Mouse (Mus musculus) liver, postnatal 0 days (tissue): ENCODE measurements around the gene Wfdc8. TPM values are rescaled to one million over a fixed set of nuclear protein-coding genes. Genes with fewer than 3 reads are reported as not detected.

ENCODE experiments used
- ATAC-seq: fragments of 200-750 bp; cut with Nextera tagmentation; 2 replicates; pipeline ENCODE4 v1.8.0; 2017; ENCODE audit warnings: mild to moderate bottlenecking, moderate library complexity
- DNase-seq: peaks from one replicate; pipeline ENCODE4 v3.0.0-alpha.2; 2016
- H3K27ac ChIP-seq: fragments of 300-500 bp; sonication (generic); 2 replicates; pipeline ENCODE4 v1.5.1; 2014; ENCODE audit warnings: antibody characterized with exemption, moderate library complexity, mild to moderate bottlenecking, low read depth
- H3K27me3 ChIP-seq: fragments of 300-500 bp; sonication (generic); 2 replicates; pipeline ENCODE4 v1.6.1; 2014; ENCODE audit warnings: low read length, control low read depth, mixed read lengths; ENCODE audit not compliant: insufficient read depth
- H3K36me3 ChIP-seq: fragments of 300-500 bp; sonication (generic); replicated peaks from 2 replicates; pipeline ENCODE4 v1.6.1; 2014; ENCODE audit warnings: mild to moderate bottlenecking, control low read depth, low read length, moderate library complexity, mixed read lengths; ENCODE audit not compliant: insufficient read depth
- H3K4me1 ChIP-seq: fragments of 300-500 bp; sonication (generic); 2 replicates; pipeline ENCODE4 v1.6.1; 2014; ENCODE audit warnings: antibody characterized with exemption, mild to moderate bottlenecking, control low read depth; ENCODE audit not compliant: insufficient read depth
- H3K4me2 ChIP-seq: fragments of 300-500 bp; sonication (generic); 2 replicates; pipeline ENCODE4 v1.6.1; 2014; ENCODE audit warnings: low read depth, mild to moderate bottlenecking, low read length, moderate library complexity, mixed read lengths
- H3K4me3 ChIP-seq: fragments of 300-500 bp; sonication (generic); 2 replicates; pipeline ENCODE4 v1.5.1; 2014; ENCODE audit warnings: low read depth, low read length
- H3K9ac ChIP-seq: fragments of 300-500 bp; sonication (generic); replicated peaks from 2 replicates; pipeline ENCODE4 v1.6.1; 2014; ENCODE audit warnings: mild to moderate bottlenecking, moderate library complexity
- H3K9me3 ChIP-seq: fragments of 300-500 bp; sonication (generic); 2 replicates; pipeline ENCODE4 v1.6.1; 2016; ENCODE audit warnings: mild to moderate bottlenecking, control low read depth, low read length, mixed read lengths
- CTCF ChIP-seq: sonication (generic); IDR thresholded peaks from 2 replicates; pipeline ENCODE4 v1.5.1; 2016; ENCODE audit warnings: antibody characterized with exemption, low read depth
- EP300 ChIP-seq: IDR thresholded peaks from 2 replicates; pipeline ENCODE4 v1.6.1; 2016; ENCODE audit warnings: antibody characterized with exemption, low read depth, mild to moderate bottlenecking
- WGBS: fragments of 180-500 bp; shearing (Covaris S2); extraction: QIAGEN DNeasy Blood & Tissue Kit; methylation state at CpG from one replicate; pipeline ENCODE4 v1.1.7; 2014; ENCODE audit not compliant: insufficient replicate concordance; 5-methylcytosine and 5-hydroxymethylcytosine counted together
- polyA plus RNA-seq: library from polyadenylated mRNA; unstranded; fragments of >200 nt; fragmentation: Nextera tagmentation; extraction: Ambion mirVana; gene quantifications from 2 replicates; pipeline ENCODE4 v1.2.1, GENCODE M21; 2015

Gene Wfdc8
- polyA plus RNA-seq, 1 experiment from 2014 or later: not detected

DNA sequence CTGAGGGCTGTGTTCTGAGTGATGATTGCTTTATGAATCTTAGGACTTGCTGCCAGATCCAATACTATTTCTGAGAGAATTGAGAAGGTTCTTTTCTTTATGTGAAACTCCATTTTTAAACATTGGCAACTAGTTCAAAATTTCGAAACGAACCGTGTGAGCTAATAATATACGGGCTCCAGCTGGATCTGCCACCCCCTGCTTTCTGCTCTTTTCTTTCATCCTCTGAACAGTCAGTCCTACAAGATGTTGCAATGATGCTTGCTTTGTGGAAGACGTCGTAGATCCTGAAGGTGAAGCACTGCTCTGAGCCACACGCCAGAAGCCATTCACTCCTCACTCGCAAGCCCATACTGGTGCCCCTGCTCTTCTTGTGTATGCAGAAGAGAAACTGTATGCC lies 55.0 kb downstream of the Wfdc8 start:
- H3K9ac ChIP-seq: no peak overlapping the region
- H3K27ac ChIP-seq: no peak overlapping the region
- ATAC-seq (no peak), DNase-seq (no peak)
- H3K9me3 ChIP-seq: no peaks in the 10 kb centered on the region
- H3K4me1 ChIP-seq: peaks cover 2% of the 10 kb centered on the region; the same call in 1 of the 2 replicates
- 70% methylated on average over 8 of the region's 8 CpGs for WGBS
- H3K27me3 ChIP-seq: peaks cover 22% of the 10 kb centered on the region
- H3K4me2 ChIP-seq: no peak overlapping the region
- no peak overlapping the region for H3K4me3 ChIP-seq
- H3K36me3 ChIP-seq: no peaks in the 10 kb centered on the region
- TF ChIP-seq EP300: no peak

DNA sequence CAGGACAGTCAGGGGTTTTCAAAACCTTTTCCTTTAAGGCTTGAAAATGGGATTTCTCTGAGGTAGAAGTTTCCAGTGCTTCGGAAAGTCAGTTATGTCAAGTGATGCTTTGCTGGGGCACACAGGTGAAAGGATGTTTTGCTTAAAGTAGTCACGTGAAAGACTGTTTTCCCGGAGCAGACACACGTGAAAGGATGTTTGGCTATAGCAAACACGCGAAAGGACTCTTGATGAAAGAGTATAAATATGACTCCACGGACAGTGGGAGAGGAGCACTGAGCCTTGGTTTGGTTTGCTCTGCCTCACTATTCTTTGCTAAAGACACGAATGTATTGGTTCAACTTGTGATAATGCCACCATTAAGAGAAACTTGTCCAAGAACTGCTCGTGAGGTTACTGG lies 61.9 kb downstream of the Wfdc8 start:
- no peak overlapping the region for H3K4me3 ChIP-seq
- 75% methylated on average over 9 of the region's 9 CpGs for WGBS
- H3K36me3 ChIP-seq: no peaks in the 10 kb centered on the region
- no peaks in the 10 kb centered on the region for H3K4me1 ChIP-seq
- no peaks in the 10 kb centered on the region for H3K9me3 ChIP-seq
- H3K9ac ChIP-seq: no peak overlapping the region
- DNase-seq: no peak
- H3K4me2 ChIP-seq: no peak overlapping the region
- ATAC-seq: no peak
- no peak overlapping the region for H3K27ac ChIP-seq
- no peak for TF ChIP-seq CTCF
- TF ChIP-seq EP300: no peak
- H3K27me3 ChIP-seq: no peaks in the 10 kb centered on the region

DNA sequence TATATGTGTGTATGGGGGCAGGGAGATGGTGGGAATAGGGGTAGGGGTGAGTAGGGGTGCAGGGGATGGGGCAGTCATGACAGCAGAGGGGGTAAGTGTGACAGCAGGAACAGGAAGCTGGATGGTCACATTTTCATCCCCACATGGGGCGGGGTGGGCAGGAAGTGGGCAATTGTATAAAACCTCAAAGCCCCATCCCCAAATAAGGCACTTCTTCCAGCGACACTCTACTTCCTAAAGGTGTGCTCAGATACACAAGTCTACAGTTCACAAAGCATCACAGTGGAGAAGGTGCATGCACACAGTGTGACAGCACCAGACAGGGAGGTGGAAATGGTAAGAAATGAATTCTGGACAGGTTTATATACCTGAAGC lies 62.5 kb downstream of the Wfdc8 start:
- DNase-seq: no peak
- Histone ChIP-seq H3K9ac (no peak overlapping the region), H3K4me1 (no peaks in the 10 kb centered on the region), H3K36me3 (no peaks in the 10 kb centered on the region), H3K4me3 (no peak overlapping the region), H3K4me2 (no peak overlapping the region), H3K9me3 (no peaks in the 10 kb centered on the region), H3K27me3 (no peaks in the 10 kb centered on the region), H3K27ac (no peak overlapping the region)
- no peak for TF ChIP-seq CTCF
- no peak for TF ChIP-seq EP300
- WGBS: 29% methylated on average over 2 of the region's 2 CpGs
- ATAC-seq: no peak

DNA sequence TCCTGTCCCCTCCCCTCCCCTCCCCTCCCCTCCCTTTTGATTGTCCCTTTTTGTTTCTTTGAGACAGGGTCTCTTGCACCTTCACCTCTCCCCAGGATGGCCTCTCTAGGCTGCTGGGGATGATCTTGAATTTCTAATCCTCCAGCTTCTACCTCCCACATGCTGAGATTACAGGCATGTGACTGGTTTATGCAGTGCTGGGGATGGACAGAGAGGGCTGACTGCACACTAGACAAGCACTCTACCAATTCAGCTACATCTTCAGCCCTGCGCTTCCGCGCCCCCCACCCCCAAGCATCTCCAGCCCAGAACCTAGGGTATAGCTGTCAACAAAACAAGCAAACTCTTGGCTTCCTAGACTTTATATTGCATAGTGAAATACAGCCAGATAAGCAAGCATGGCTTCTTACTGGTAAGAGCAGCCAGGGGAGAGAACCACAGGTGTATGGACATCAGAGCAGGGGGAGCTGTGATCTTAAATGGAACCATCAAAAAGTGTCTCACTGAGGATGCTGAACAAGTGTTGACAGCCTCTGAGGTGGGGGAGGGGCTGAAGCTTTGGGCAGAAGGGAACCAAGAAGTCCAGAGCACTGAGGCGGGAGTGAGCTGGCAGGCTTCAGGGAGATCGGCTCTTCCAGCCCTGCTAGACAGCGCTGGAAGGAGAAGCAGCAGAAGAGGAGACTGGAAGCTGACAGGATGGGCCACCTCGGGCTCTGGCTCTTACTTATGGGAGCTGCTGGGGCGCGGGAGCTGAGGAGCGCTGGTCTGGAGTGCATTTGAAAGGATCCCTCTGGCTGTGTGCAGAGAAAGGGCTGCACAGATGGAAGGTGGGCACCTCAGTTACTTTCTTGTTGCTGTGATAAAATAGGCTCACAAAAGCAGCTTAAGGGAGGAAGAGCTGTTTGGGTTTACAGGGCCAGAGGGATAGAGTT lies 63.2 kb downstream of the Wfdc8 start:
- H3K4me1 ChIP-seq: no peaks in the 10 kb centered on the region
- no peak for TF ChIP-seq CTCF
- no peak for TF ChIP-seq EP300
- no peak for ATAC-seq
- H3K36me3 ChIP-seq: no peaks in the 10 kb centered on the region
- no peak overlapping the region for H3K27ac ChIP-seq
- no peak overlapping the region for H3K4me3 ChIP-seq
- no peaks in the 10 kb centered on the region for H3K27me3 ChIP-seq
- DNase-seq: no peak
- 28% methylated on average over 10 of the region's 10 CpGs for WGBS
- H3K9ac ChIP-seq: no peak overlapping the region
- H3K9me3 ChIP-seq: no peaks in the 10 kb centered on the region
- no peak overlapping the region for H3K4me2 ChIP-seq

DNA sequence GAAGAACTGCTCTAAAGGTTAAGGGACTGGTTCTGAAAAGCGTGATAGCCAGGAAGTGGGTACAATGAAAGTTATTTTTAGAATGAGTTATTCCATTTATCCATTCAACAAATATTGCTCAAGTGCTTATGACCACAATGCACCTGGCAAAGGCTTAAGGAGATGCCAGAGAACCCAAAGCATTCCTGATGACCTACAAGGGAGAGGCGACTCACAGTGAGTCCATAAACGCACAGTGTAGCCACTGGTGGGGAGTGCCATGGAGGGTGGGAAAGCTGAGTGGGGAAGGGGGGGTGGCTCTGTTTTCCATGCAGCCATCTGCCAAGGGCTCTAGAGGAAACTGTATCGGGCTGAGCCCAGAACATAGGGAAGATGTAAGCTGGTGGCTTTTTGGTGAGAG lies 64.1 kb downstream of the Wfdc8 start:
- ATAC-seq (no peak), DNase-seq (no peak)
- H3K9me3 ChIP-seq: no peaks in the 10 kb centered on the region
- WGBS: 39% methylated on average over 4 of the region's 4 CpGs
- H3K4me3 ChIP-seq: no peak overlapping the region
- TF ChIP-seq EP300: no peak
- no peak for TF ChIP-seq CTCF
- no peaks in the 10 kb centered on the region for H3K27me3 ChIP-seq
- no peaks in the 10 kb centered on the region for H3K4me1 ChIP-seq
- no peak overlapping the region for H3K27ac ChIP-seq
- H3K9ac ChIP-seq: no peak overlapping the region
- no peaks in the 10 kb centered on the region for H3K36me3 ChIP-seq
- no peak overlapping the region for H3K4me2 ChIP-seq

Other genes with a start within 250 kb of the Wfdc8 start
- gene Slpi, start 224.5 kb downstream of the Wfdc8 start, polyA plus RNA-seq: 59.4 and 63.6 TPM in 2 replicates
- not detected in 2 replicates for gene Rbpjl, start 210.5 kb downstream of the Wfdc8 start, polyA plus RNA-seq
- gene Matn4, start 208.5 kb downstream of the Wfdc8 start, polyA plus RNA-seq: 0.18 and 0.25 TPM in 2 replicates
- gene Sdc4, start 169.7 kb downstream of the Wfdc8 start, polyA plus RNA-seq: 194 and 208 TPM in 2 replicates
- 43.5 and 46.2 TPM in 2 replicates for gene Sys1, start 156.7 kb downstream of the Wfdc8 start, polyA plus RNA-seq
- 5.8 and 6.1 TPM in 2 replicates for gene Gm20458, start 152.7 kb downstream of the Wfdc8 start, polyA plus RNA-seq
- not detected in 2 replicates for gene Trp53tg5, start 139.9 kb downstream of the Wfdc8 start, polyA plus RNA-seq
- 2.7 TPM in 2 replicates for gene Dbndd2, start 127.5 kb downstream of the Wfdc8 start, polyA plus RNA-seq
- 24.3 and 25.1 TPM in 2 replicates for gene Pigt, start 116.1 kb downstream of the Wfdc8 start, polyA plus RNA-seq
- 3.0 and 3.3 TPM in 2 replicates for gene Wfdc2, start 51.2 kb downstream of the Wfdc8 start, polyA plus RNA-seq
- gene Spint3, start 40.2 kb downstream of the Wfdc8 start, polyA plus RNA-seq: not detected in 2 replicates
- not detected in 2 replicates for gene Wfdc6a, start 28.2 kb downstream of the Wfdc8 start, polyA plus RNA-seq
- not detected in 2 replicates for gene Eppin, start 20.0 kb downstream of the Wfdc8 start, polyA plus RNA-seq
- not detected in 2 replicates for gene Wfdc6b, start 104 bp downstream of the Wfdc8 start, polyA plus RNA-seq
- not detected in 2 replicates for gene Wfdc16, start 25.2 kb upstream of the Wfdc8 start, polyA plus RNA-seq
- not detected in 2 replicates for gene Wfdc10, start 42.4 kb upstream of the Wfdc8 start, polyA plus RNA-seq
- gene Wfdc9, start 43.0 kb upstream of the Wfdc8 start, polyA plus RNA-seq: not detected in 2 replicates
- gene Wfdc11, start 60.5 kb upstream of the Wfdc8 start, polyA plus RNA-seq: not detected in 2 replicates
- gene Wfdc13, start 71.5 kb upstream of the Wfdc8 start, polyA plus RNA-seq: not detected in 2 replicates
- not detected in 2 replicates for gene Spint4, start 84.9 kb upstream of the Wfdc8 start, polyA plus RNA-seq
- gene Spint5, start 101.7 kb upstream of the Wfdc8 start, polyA plus RNA-seq: not detected in 2 replicates
- 2.0 and 2.5 TPM in 2 replicates for gene Wfdc3, start 132.3 kb upstream of the Wfdc8 start, polyA plus RNA-seq
- gene Dnttip1, start 132.4 kb upstream of the Wfdc8 start, polyA plus RNA-seq: 33.7 and 34.2 TPM in 2 replicates
- 243 and 277 TPM in 2 replicates for gene Ube2c, start 156.3 kb upstream of the Wfdc8 start, polyA plus RNA-seq
- 6.5 and 127 TPM in 2 replicates for gene Tnnc2, start 166.3 kb upstream of the Wfdc8 start, polyA plus RNA-seq
- gene Snx21, start 172.2 kb upstream of the Wfdc8 start, polyA plus RNA-seq: 6.1 and 7.4 TPM in 2 replicates
- gene Acot8, start 191.3 kb upstream of the Wfdc8 start, polyA plus RNA-seq: 23.1 and 25.0 TPM in 2 replicates
- 2.0 and 2.2 TPM in 2 replicates for gene Zswim3, start 191.5 kb upstream of the Wfdc8 start, polyA plus RNA-seq
- 3.1 TPM in 2 replicates for gene Zswim1, start 209.1 kb upstream of the Wfdc8 start, polyA plus RNA-seq
- gene Spata25, start 214.9 kb upstream of the Wfdc8 start, polyA plus RNA-seq: not detected in 2 replicates
- gene Ctsa, start 219.2 kb upstream of the Wfdc8 start, polyA plus RNA-seq: 101 and 109 TPM in 2 replicates
- gene Neurl2, start 219.8 kb upstream of the Wfdc8 start, polyA plus RNA-seq: 2.5 and 3.1 TPM in 2 replicates
- 33.4 and 35.3 TPM in 2 replicates for gene Pltp, start 244.1 kb upstream of the Wfdc8 start, polyA plus RNA-seq